Mouse (Mus musculus) left cerebral cortex, adult 2 months (tissue): ENCODE measurements at regions not wholly inside any gene's neighbourhood (a gene's known extent, or its start where the extent isn't known, plus 50 kb on each side); places are given as distances from the start of the nearest gene placed in this dataset.

Experiments used
- DNase-seq, 2 experiments: peaks; one replicate each; pipeline ENCODE4 v3.0.0; 2021 to 2022; ENCODE audit warnings: low spot score in 2 of 2, mixed read lengths in 1 of 2; ENCODE audit errors: extremely low spot score in 1 of 2
- H3K27ac ChIP-seq: fragments of 200-600 bp; 2 replicates; pipeline ENCODE4 v1.8.1; 2022
- H3K4me3 ChIP-seq: fragments of 200-600 bp; 2 replicates; pipeline ENCODE4 v1.8.1; 2022
- CTCF ChIP-seq: fragments of 200-600 bp; IDR thresholded peaks from 2 replicates; pipeline ENCODE4 v1.8.1; 2022; ENCODE audit warnings: antibody characterized with exemption, mild to moderate bottlenecking, moderate library complexity
- intact Hi-C: fragments of 180-260 bp; cut with DNase I; formaldehyde crosslinking; loops from one replicate; pipeline ENCODE4 v1.15.1; 2025

DNA sequence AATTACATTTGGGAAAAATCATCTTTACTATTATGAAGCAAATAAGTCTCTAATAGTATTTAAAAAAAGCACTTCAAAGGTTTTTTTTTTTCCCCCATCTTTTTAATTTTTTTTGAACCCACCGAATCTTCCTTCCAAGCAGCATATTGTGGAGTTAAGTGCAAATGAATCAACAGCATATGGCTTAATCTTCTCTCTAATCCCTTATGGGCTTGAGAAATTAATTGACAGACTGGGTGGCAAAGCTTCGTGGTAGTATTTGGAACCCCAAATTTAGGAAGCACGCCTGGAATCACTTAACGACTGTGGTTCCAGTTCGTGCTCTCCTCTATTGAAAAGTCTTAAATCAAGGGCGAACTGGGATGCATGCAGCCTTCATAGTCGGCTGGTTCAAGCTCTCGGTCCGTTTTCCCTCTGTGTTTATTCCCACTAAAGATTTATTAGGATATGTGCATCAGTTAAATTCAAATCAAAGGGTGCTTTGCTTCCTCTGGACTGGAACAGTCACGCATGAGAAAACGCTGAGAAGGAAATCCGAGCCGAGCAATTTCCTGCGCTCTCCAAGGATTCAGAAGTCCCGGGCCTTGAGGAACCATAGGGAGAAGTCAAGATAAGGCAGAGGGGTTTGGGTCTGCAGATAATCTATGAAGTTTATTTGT, 156.2 kb upstream of the Tom1l1 start:
- intact Hi-C loops = no loop called here
- DNase-seq = no peak
- TF ChIP-seq CTCF = no peak

DNA sequence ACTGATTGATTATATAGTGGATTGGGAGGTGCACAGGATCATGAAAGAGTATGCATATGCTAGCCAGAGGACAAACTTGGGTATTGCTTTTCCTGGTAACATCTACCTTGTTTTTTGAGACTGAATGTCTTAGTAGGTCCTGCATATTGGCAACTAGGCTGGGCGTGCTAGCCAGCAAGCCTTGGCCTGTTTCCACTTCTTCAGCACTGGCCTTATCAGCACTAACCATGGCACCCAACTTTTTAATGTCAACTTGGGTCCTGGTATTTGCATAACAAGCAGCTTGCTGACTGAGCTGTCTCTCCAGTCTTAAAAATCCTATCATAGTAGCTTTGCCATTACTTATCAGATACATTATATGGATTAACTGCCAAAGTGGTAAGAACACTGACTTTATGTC, 150.0 kb upstream of the Tom1l1 start:
- Histone ChIP-seq H3K27ac (no peak overlapping the region), H3K4me3 (no peak overlapping the region)
- no peak for TF ChIP-seq CTCF
- intact Hi-C loops = no loop called here
- DNase-seq = no peak

More for the DNA sequence above, 156.2 kb upstream of the Tom1l1 start:
- no peak overlapping the region for H3K27ac ChIP-seq
- H3K4me3 ChIP-seq = no peak overlapping the region

GRCm38 (mm10) chr11:90824761-90825160, 136.6 kb upstream of the Tom1l1 start:
- DNase-seq = no peak
- intact Hi-C loops = no loop called here
- TF ChIP-seq CTCF = no peak
- Histone ChIP-seq H3K4me3 (no peak overlapping the region), H3K27ac (no peak overlapping the region)

GRCm38 (mm10) chr11:90816727-90817126, 128.6 kb upstream of the Tom1l1 start:
- Histone ChIP-seq H3K27ac (no peak overlapping the region), H3K4me3 (no peak overlapping the region)
- TF ChIP-seq CTCF = no peak
- DNase-seq = no peak
- intact Hi-C loops = no loop called here

DNA sequence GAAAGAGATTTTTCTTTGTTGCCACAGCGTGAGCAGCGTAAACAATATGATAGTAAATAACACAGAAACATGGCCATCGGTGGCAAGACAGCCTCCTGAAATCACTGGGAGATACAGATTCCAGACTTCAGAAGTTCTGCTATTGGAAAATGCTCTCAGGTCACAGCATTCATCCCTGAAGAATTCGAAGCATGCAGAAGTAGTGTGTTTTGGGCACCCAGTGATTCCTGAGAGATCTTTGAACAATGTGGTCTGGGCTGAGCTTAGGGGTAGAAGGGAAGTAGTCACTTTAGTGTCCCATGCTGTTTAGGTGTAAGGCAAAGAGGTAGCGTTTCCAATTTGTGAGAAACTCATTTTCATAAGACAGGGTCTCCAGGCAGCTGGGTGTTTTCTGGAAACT, 126.3 kb upstream of the Tom1l1 start:
- H3K27ac ChIP-seq = no peak overlapping the region
- no peak overlapping the region for H3K4me3 ChIP-seq
- no peak for DNase-seq
- TF ChIP-seq CTCF = no peak
- intact Hi-C loops = no loop called here

DNA sequence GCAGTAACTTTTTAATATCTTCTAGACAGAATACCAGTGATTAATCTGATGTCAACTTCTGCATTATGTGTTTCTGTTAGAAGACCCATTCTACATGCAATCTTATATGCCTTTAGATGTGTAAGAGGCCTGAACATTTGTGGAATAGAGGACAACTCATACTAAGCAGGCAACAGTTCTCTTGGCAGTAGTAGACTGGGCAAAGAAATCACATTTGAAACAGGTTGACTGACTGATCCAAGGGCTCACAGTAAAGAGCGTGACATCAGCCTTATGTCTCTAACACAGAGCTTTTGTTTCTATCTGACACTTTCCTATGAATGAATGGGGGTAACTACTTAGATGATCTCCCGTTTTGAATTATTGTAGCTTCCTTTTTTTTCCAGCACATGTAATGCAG, 124.8 kb upstream of the Tom1l1 start:
- Histone ChIP-seq H3K4me3 (no peak overlapping the region), H3K27ac (no peak overlapping the region)
- intact Hi-C loops = no loop called here
- DNase-seq = no peak
- no peak for TF ChIP-seq CTCF

- Histone ChIP-seq H3K27ac (no peak overlapping the region), H3K4me3 (no peak overlapping the region)
- TF ChIP-seq CTCF = no peak
- no peak for DNase-seq
- intact Hi-C loops = no loop called here
Measured at GRCm38 (mm10) chr11:90812530-90812929, 124.4 kb upstream of the Tom1l1 start.

DNA sequence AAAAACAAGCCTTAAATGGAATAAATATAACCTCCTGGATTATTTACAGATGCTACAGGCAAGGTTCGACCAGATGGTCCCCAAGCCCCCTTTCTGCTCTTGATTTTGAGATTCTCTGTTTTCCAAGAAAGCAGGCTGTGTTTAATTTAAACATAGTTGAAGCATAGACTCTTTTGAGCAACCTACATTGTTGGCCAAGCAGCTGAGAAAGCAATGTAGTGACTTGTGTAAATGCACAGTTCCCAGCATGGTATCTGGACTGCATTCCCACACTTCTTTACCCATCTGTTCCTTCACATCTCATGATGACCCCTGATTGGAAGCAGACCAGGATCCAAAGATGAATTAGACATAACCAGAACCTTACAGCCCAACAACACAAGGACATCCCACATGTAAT, 120.3 kb upstream of the Tom1l1 start:
- intact Hi-C loops = no loop called here
- H3K4me3 ChIP-seq = no peak overlapping the region
- no peak overlapping the region for H3K27ac ChIP-seq
- TF ChIP-seq CTCF = no peak
- DNase-seq = no peak

DNA sequence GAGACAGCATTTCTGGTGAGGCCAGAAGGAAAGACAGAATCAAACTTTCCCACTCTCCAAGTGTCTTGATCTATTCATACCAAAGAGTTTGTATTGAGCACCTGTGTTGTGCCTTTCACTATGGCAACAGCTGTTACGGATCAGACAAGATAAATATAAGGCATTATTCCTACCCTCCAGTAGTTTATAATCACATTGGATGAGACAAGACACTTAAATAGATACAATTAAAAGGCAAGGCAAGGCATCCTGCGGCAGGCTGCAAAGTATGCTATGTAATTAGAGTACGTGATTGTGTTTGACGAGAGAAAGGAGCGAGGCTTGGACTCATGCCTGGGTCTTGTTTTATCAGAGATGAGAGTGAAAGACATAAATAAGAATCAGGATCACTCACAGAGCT, 119.2 kb upstream of the Tom1l1 start:
- TF ChIP-seq CTCF = no peak
- no peak overlapping the region for H3K4me3 ChIP-seq
- no peak overlapping the region for H3K27ac ChIP-seq
- DNase-seq = no peak
- intact Hi-C loops = no loop called here

GRCm38 (mm10) chr11:90802569-90803363, 114.6 kb upstream of the Tom1l1 start:
- no peak for TF ChIP-seq CTCF
- H3K4me3 ChIP-seq = no peak overlapping the region
- no peak overlapping the region for H3K27ac ChIP-seq
- no peak for DNase-seq
- intact Hi-C loops = no loop called here

DNA sequence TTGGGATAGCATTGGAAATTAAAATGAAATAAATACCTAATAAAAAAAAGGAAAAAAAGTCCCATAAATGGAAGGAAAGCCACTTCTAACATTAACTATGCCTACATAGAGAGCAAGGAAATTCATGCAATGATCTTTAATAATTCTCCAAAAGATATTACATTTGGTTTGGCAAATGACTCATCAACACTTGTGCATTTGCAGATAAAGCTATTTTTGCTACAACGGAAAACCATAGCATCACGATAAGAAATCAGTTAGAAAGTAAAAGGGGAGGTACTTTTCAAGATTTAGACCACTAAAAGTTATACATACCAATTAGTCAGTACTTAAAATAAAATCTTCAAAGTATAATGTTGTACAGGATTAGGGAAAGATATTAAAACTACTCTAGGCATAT, 109.4 kb upstream of the Tom1l1 start:
- Histone ChIP-seq H3K4me3 (no peak overlapping the region), H3K27ac (no peak overlapping the region)
- no peak for DNase-seq
- no peak for TF ChIP-seq CTCF
- intact Hi-C loops = no loop called here

DNA sequence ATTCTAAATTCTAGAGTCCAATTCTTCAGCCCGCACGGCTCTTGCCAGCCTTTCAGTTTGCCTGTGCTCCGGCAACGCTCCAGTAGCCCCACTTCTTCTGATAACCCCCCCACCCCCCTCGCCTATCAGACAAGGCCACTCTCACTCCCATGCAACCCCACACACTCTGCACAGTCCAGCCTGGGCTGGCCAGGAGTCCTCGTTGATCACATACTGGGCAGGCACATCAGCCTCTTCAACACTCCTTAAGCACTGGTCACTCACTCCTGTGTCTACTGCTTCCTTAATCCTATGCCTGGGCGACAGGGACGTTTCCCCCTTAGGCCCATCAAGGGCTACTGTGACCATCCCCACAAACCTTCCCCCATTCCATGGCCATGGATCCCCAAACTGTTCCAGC, 95.4 kb upstream of the Tom1l1 start:
- no peak overlapping the region for H3K27ac ChIP-seq
- intact Hi-C loops = no loop called here
- TF ChIP-seq CTCF = no peak
- DNase-seq = no peak
- no peak overlapping the region for H3K4me3 ChIP-seq

DNA sequence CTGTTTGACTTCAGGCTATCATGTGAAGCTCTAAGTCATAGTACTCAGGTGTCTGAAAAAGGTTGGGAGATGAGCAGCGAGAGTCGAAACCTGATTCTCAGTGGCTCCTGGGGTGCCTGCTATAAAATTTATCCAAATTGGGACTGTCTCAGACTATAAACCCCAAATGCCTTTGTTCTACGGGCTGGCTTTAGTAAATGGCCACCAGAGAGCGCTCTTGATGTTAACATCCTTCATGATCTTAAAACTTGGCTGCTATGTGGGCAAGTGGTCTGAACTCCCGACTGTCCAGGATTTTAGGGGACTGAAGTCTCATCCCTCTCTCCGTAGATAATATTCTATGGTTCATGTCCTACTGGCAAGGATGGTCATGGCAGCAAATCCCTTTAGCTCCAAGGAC, 94.8 kb upstream of the Tom1l1 start:
- intact Hi-C loops = no loop called here
- H3K27ac ChIP-seq = no peak overlapping the region
- no peak overlapping the region for H3K4me3 ChIP-seq
- DNase-seq = peak; percentile 21 to 24
- TF ChIP-seq CTCF = peak; percentile 64
